Mouse (Mus musculus) heart, postnatal 0 days (tissue): Measurements from ENCODE around the gene Iqcf3. TPM values are rescaled to one million over a fixed set of nuclear protein-coding genes. Genes with fewer than 3 reads are reported as not detected.

ENCODE experiments used
- ATAC-seq: fragments of 200-750 bp; cut with Nextera tagmentation; 2 replicates; pipeline ENCODE4 v1.8.0; 2017; ENCODE audit warnings: low read depth, moderate number of reproducible peaks, moderate library complexity; ENCODE audit not compliant: insufficient read depth
- DNase-seq: peaks from one replicate; pipeline ENCODE4 v3.0.0-alpha.2; 2016; ENCODE audit warnings: low spot score
- H3K27ac ChIP-seq: fragments of 300-500 bp; sonication (generic); 2 replicates; pipeline ENCODE4 v1.5.1; 2014; ENCODE audit warnings: low read depth, mild to moderate bottlenecking
- H3K27me3 ChIP-seq: fragments of 300-500 bp; sonication (generic); 2 replicates; pipeline ENCODE4 v1.6.1; 2014; ENCODE audit warnings: low read length, mixed read lengths; ENCODE audit not compliant: control insufficient read depth, insufficient read depth
- H3K36me3 ChIP-seq: fragments of 300-500 bp; sonication (generic); replicated peaks from 2 replicates; pipeline ENCODE4 v1.6.1; 2014; ENCODE audit warnings: low read length, mixed read lengths; ENCODE audit not compliant: control insufficient read depth, insufficient read depth
- H3K4me1 ChIP-seq: fragments of 300-500 bp; sonication (generic); 2 replicates; pipeline ENCODE4 v1.6.1; 2014; ENCODE audit warnings: antibody characterized with exemption; ENCODE audit not compliant: control insufficient read depth, insufficient read depth
- H3K4me2 ChIP-seq: fragments of 300-500 bp; sonication (generic); 2 replicates; pipeline ENCODE4 v1.6.1; 2014; ENCODE audit warnings: low read depth, mild to moderate bottlenecking, low read length, moderate library complexity
- H3K4me3 ChIP-seq: fragments of 300-500 bp; sonication (generic); 2 replicates; pipeline ENCODE4 v1.5.1; 2014; ENCODE audit warnings: low read depth, low read length
- H3K9ac ChIP-seq: fragments of 300-500 bp; sonication (generic); replicated peaks from 2 replicates; pipeline ENCODE4 v1.6.1; 2014; ENCODE audit warnings: low read depth, low read length, mixed read lengths
- H3K9me3 ChIP-seq: fragments of 300-500 bp; sonication (generic); replicated peaks from 2 replicates; pipeline ENCODE4 v1.6.1; 2016; ENCODE audit warnings: low read length; ENCODE audit not compliant: control insufficient read depth
- CTCF ChIP-seq: IDR thresholded peaks from 2 replicates; pipeline ENCODE4 v1.5.1; 2016; ENCODE audit warnings: antibody characterized with exemption, control low read depth, low read depth
- EP300 ChIP-seq: IDR thresholded peaks from 2 replicates; pipeline ENCODE4 v1.6.1; 2016; ENCODE audit warnings: antibody characterized with exemption, low read depth
- WGBS: fragments of 180-500 bp; shearing (Covaris S2); extraction: QIAGEN DNeasy Blood & Tissue Kit; methylation state at CpG from one replicate; pipeline ENCODE4 v1.1.7; 2014; 5-methylcytosine and 5-hydroxymethylcytosine counted together
- polyA plus RNA-seq: library from polyadenylated mRNA; unstranded; fragments of >200 nt; fragmentation: Nextera tagmentation; extraction: Ambion mirVana; gene quantifications from 2 replicates; pipeline ENCODE4 v1.2.1, GENCODE M21; 2015
- total RNA-seq: library from RNA; depleted of rRNA; stranded (reverse); fragments of >200 nt; gene quantifications from 2 replicates; pipeline ENCODE4 v1.2.3, GENCODE M21; 2014; ENCODE audit warnings: low replicate concordance

The Iqcf3 gene
- total and polyA plus RNA-seq, 2 experiments from 2014 or later = not detected

DNA sequence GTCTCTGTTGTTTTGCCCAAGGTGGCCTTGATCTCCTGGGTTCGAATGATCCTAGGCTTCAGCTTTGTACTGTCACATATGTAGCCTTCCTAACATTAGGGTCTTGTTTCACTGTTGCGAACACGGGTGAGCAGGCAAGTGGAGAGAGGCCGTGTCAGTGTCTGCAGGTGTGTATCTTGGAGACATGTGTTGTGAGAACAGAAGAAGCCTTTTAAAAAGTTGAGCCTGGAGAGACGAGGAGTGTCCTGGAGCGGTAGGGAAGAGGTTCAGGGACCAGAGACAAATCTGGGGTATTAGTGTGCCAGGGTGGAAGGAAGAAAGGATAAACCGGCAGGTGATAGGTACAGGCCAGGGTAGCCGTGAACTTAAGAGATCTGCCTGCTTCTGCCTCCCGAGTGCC, 83.3 kb downstream of the Iqcf3 start:
- no peak for ATAC-seq
- WGBS = 74% methylated on average over 9 of the region's 9 CpGs
- DNase-seq = no peak

DNA sequence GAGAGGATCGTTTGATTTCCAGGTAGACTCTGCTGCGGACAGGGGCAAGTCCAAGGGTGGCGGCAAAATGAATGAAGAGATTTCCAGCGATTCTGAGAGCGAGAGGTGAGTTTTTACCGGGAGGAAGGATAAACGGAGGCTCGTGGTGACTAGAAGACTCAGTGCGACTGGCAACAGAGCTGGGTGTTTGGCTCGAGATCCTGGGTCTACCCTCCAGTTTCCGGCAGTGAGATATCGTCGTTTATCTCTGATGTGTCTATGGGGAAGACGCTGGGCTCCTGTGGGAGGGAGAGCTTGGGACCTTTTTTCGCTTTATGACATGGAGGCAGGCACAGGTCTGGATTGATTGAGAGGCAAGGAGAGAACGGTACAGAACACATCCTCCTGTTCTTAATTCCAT, 83.8 kb downstream of the Iqcf3 start:
- Histone ChIP-seq H3K4me3 (peak overlapping the region; percentile 53), H3K9me3 (no peaks in the 10 kb centered on the region), H3K27me3 (no peaks in the 10 kb centered on the region), H3K27ac (peak overlapping the region; percentile 51; the same call in 1 of the 2 replicates), H3K4me1 (peaks cover 32% of the 10 kb centered on the region), H3K36me3 (peaks cover 16% of the 10 kb centered on the region), H3K9ac (peak overlapping the region; percentile 46), H3K4me2 (peak overlapping the region; percentile 80)
- no peak for DNase-seq
- 1% methylated on average over 16 of the region's 16 CpGs for WGBS
- TF ChIP-seq EP300 (no peak), CTCF (no peak)
- ATAC-seq = no peak

More for the DNA sequence above, 83.3 kb downstream of the Iqcf3 start:
- no peak overlapping the region for H3K9ac ChIP-seq
- H3K9me3 ChIP-seq = no peaks in the 10 kb centered on the region
- peaks cover 21% of the 10 kb centered on the region for H3K36me3 ChIP-seq
- no peak overlapping the region for H3K27ac ChIP-seq
- peak overlapping the region; percentile 53 for H3K4me3 ChIP-seq
- TF ChIP-seq EP300 (no peak), CTCF (no peak)
- no peaks in the 10 kb centered on the region for H3K27me3 ChIP-seq
- H3K4me2 ChIP-seq = peak overlapping the region; percentile 80
- peaks cover 32% of the 10 kb centered on the region for H3K4me1 ChIP-seq

DNA sequence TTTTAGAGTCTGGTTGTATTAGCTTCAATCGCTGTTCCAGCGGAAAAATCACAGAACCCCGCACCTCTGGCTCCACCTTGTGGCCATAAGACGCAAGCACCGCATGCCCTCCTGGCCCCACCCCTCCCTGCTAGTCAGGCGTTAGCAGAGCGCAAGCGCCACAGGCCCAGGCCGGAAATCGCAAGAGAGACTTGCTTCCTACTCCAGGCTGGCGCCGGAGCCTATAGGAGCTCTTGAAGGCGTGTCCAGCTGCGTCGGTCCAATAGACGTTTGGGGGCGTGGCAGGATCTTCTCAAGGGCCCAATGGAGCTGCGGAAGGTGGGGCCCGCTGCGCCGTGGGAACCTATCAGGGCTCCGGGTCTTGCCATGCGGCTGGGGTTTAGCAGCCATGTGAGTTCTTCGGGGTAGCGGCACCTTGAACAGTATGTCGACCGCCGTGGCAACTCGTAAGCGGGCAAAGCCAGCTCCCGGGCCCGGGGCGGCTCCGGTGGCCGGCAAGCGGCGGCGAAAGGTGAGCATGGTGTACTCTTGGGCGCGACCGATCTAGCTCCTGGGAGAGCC, 84.4 kb downstream of the Iqcf3 start, which contains the start of gene Parp3:
TSS of gene Parp3 (minus strand) at position 26 of the 561 bp plus-strand sequence.
- peaks cover 14% of the 10 kb centered on the region for H3K36me3 ChIP-seq
- peaks cover 32% of the 10 kb centered on the region for H3K4me1 ChIP-seq
- DNase-seq (peak; percentile 100), ATAC-seq (peak; percentile 97)
- peak within 1 kb of the TSS; percentile 46 for H3K9ac ChIP-seq
- peak within 1 kb of the TSS; percentile 80 for H3K4me2 ChIP-seq
- H3K27ac ChIP-seq = peak within 1 kb of the TSS; percentile 74
- under 1% methylated on average over 41 of the region's 41 CpGs for WGBS
- peak; percentile 79; the same call in 1 of the 2 replicates for TF ChIP-seq EP300
- peak; percentile 98 for TF ChIP-seq CTCF
- peak within 1 kb of the TSS; percentile 53 for H3K4me3 ChIP-seq
- no peaks in the 10 kb centered on the region for H3K27me3 ChIP-seq
- H3K9me3 ChIP-seq = no peaks in the 10 kb centered on the region

DNA sequence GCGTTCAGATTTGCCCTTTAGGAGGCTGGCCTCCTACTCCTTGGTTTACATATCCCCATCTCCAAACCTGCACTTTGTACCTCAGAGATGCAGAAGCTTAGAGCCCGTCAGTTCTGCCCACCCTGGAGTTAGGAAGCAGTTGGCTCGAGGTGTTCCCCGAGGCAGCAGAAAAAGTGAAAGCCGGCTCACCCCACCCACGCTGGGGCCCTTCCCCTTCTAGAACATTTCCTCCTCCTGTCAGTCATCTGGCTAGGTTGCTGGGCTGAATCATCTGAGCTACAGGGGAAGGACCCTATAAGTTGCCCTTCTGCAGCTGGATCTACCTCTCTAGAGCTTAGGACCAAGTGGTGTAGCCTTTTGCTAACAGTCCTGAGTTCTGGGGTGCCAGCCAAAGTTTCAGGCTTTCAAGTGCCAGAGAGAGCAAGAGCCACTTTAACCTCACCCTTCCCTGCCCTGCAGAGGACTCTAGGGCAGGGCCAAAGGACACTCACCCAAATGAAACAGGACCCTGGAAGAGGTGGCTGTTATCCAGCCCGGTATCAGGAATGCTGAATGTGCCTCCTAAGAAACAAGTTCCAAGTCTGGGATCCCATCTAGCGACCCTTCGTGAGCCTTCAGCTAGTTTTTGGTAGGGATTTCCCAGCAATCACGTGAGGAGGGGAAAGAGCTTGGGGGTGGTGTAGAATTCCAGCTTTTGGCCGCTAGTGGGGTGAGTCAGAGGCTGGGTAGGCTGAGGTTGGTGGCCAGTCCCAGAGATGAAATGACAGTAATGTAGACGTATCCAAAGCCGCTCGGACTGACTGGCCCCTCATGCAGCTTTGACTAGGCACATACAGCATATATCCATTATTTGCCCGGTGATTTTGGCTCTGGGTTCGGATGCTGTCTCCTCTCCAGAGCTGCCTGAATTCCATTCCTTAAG, 85.2 kb downstream of the Iqcf3 start:
- Histone ChIP-seq H3K27ac (peak overlapping the region; percentile 74), H3K4me3 (peak overlapping the region; percentile 19), H3K4me1 (peaks cover 32% of the 10 kb centered on the region), H3K9ac (peak overlapping the region; percentile 39), H3K9me3 (no peaks in the 10 kb centered on the region), H3K4me2 (peak overlapping the region; percentile 56), H3K27me3 (no peaks in the 10 kb centered on the region), H3K36me3 (peaks cover 8% of the 10 kb centered on the region)
- TF ChIP-seq EP300 (no peak), CTCF (no peak)
- peak; percentile 61 for DNase-seq
- 20% methylated on average over 16 of the region's 16 CpGs for WGBS
- peak; percentile 37 for ATAC-seq

DNA sequence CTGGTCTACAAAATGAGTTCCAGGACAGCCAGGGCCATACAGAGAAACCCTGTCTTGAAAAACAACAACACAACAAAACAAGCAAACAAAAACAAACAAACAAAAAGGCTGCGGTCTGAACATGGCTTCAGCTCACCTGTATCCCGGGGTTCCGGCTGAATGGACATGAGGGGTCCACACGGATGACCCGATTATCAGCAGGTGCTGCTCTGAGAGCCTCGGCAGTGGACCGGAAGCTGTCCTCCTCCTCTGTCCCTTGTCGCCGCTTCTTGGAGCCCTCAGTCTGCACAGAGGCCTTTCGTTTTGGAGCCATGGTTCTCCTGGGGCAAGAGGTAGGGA, 85.8 kb downstream of the Iqcf3 start, which contains the start of gene Rrp9:
TSS of gene Rrp9 (plus strand) at position 301 of the 339 bp plus-strand sequence.
- TF ChIP-seq EP300 (no peak), CTCF (no peak)
- H3K9ac ChIP-seq = peak within 1 kb of the TSS; percentile 39
- no peaks in the 10 kb centered on the region for H3K9me3 ChIP-seq
- H3K27me3 ChIP-seq = no peaks in the 10 kb centered on the region
- H3K4me3 ChIP-seq = peak within 1 kb of the TSS; percentile 19
- H3K4me2 ChIP-seq = peak within 1 kb of the TSS; percentile 56
- H3K36me3 ChIP-seq = peaks cover 3% of the 10 kb centered on the region; the same call in 1 of the 2 replicates
- peaks cover 32% of the 10 kb centered on the region for H3K4me1 ChIP-seq
- WGBS = 84% methylated on average over 10 of the region's 10 CpGs
- ATAC-seq (no peak), DNase-seq (no peak)
- H3K27ac ChIP-seq = peak within 1 kb of the TSS; percentile 74
